Comparison of ENCODE assay signal across 17 mouse cellular contexts in genomic region chr14:25869135-25869878, GRCm38 (mm10). TPM values are rescaled to one million over a fixed set of nuclear protein-coding genes. Genes with fewer than 3 reads are reported as not detected.
DNase-seq lines count a peak whose midpoint lies in the region; ATAC-seq and TF ChIP-seq lines count a peak whose summit lies in the region.
"Had no signal": no experiment of that assay in that cellular context is flagged by ENCODE, and none has a peak within 500 bp of the region (broad histone marks: within the 10 kb centered on the region; RNA-seq: fewer than 3 reads in every experiment).

No protein-coding gene starts in this region.

- TF ChIP-seq CTCF in kidney, postnatal 0 days (IDR thresholded peaks at IDR 0.05; ENCODE audit: low read depth), result no peak
- TF ChIP-seq CTCF in liver, postnatal 0 days (IDR thresholded peaks at IDR 0.05; ENCODE audit: low read depth), result no peak

- peaks cover 15% of the 10 kb centered on the region; the same call in 1 of the 2 replicates for H3K36me3 ChIP-seq in kidney, postnatal 0 days (ENCODE audit: insufficient read depth, low read length)
- no peaks in the 10 kb centered on the region; the same call in 1 of the 2 replicates for H3K36me3 ChIP-seq in kidney, embryonic 16.5 days (ENCODE audit: insufficient read depth, low read length)
- no peaks in the 10 kb centered on the region for H3K36me3 ChIP-seq in embryonic facial prominence, embryonic 10.5 days (replicated peaks)
- 0 out of 2 replicates have a peak, but pooled peaks cover 2% of the 10 kb centered on the region for H3K36me3 ChIP-seq in liver, postnatal 0 days (replicated peaks; ENCODE audit: insufficient read depth, low read length)

- H3K4me2 ChIP-seq in kidney, postnatal 0 days (ENCODE audit: low read length), result no peak overlapping the region
- no peak overlapping the region for H3K4me2 ChIP-seq in kidney, embryonic 16.5 days (replicated peaks; ENCODE audit: low read depth, low read length)
- no peak overlapping the region for H3K4me2 ChIP-seq in liver, postnatal 0 days (ENCODE audit: low read depth, low read length)

- no peaks in the 10 kb centered on the region for H3K27me3 ChIP-seq in kidney, postnatal 0 days (ENCODE audit: insufficient read depth, low read length)
- H3K27me3 ChIP-seq in kidney, embryonic 16.5 days (ENCODE audit: insufficient read depth, low read length), result no peaks in the 10 kb centered on the region
- no peaks in the 10 kb centered on the region for H3K27me3 ChIP-seq in embryonic facial prominence, embryonic 10.5 days (replicated peaks; ENCODE audit: low read depth, poor library complexity, severe bottlenecking)
- H3K27me3 ChIP-seq in liver, postnatal 0 days (ENCODE audit: insufficient read depth, low read length), result no peaks in the 10 kb centered on the region
- H3K27me3 ChIP-seq: Patski had no signal

- TF ChIP-seq EP300 in liver, postnatal 0 days (IDR thresholded peaks at IDR 0.05; ENCODE audit: low read depth), result no peak

- 62% methylated on average over 9 of the region's 9 CpGs for WGBS in kidney, postnatal 0 days
- 62% methylated on average over 9 of the region's 9 CpGs for WGBS in kidney, embryonic 16.5 days
- WGBS in embryonic facial prominence, embryonic 10.5 days, result 57% methylated on average over 9 of the region's 9 CpGs
- 60% methylated on average over 9 of the region's 9 CpGs for WGBS in liver, postnatal 0 days (ENCODE audit: insufficient replicate concordance)

- no peak overlapping the region for H3K27ac ChIP-seq in kidney, postnatal 0 days
- no peak overlapping the region for H3K27ac ChIP-seq in kidney, embryonic 16.5 days (ENCODE audit: low read length)
- peak overlapping the region; percentile 51; the same call in 1 of the 2 replicates for H3K27ac ChIP-seq in embryonic facial prominence, embryonic 10.5 days (replicated peaks)
- no peak overlapping the region for H3K27ac ChIP-seq in liver, postnatal 0 days (ENCODE audit: low read depth)
- H3K27ac ChIP-seq: macrophage had no signal

- no peaks in the 10 kb centered on the region for H3K9me3 ChIP-seq in kidney, postnatal 0 days (replicated peaks; ENCODE audit: low read length)
- H3K9me3 ChIP-seq in kidney, embryonic 16.5 days (ENCODE audit: low read length), result no peaks in the 10 kb centered on the region
- H3K9me3 ChIP-seq in embryonic facial prominence, embryonic 10.5 days, result no peaks in the 10 kb centered on the region
- H3K9me3 ChIP-seq in liver, postnatal 0 days (ENCODE audit: low read length), result no peaks in the 10 kb centered on the region

- DNase-seq in adrenal gland, adult 2 months, result peak; percentile 53
- DNase-seq in adrenal gland, postnatal 25 days, result no peak
- no peak for DNase-seq in kidney, postnatal 0 days (ENCODE audit: low spot score)
- no peak for DNase-seq in embryonic facial prominence, embryonic 10.5 days (ENCODE audit: low spot score)
- DNase-seq in liver, postnatal 0 days, result no peak
- no peak for DNase-seq in spleen, adult 18-20 months
- no peak for DNase-seq in kidney, postnatal 25 days
- DNase-seq: cerebellum, postnatal 25 days; forebrain, postnatal 0 days had no signal

- H3K9ac ChIP-seq in kidney, postnatal 0 days (ENCODE audit: low read depth, low read length), result no peak overlapping the region
- no peak overlapping the region for H3K9ac ChIP-seq in kidney, embryonic 16.5 days (replicated peaks; ENCODE audit: low read length)
- H3K9ac ChIP-seq in liver, postnatal 0 days (replicated peaks), result no peak overlapping the region
- H3K9ac ChIP-seq: forebrain, postnatal 0 days had no signal

- H3K4me3 ChIP-seq in kidney, postnatal 0 days (replicated peaks; ENCODE audit: low read depth, low read length), result no peak overlapping the region
- no peak overlapping the region for H3K4me3 ChIP-seq in kidney, embryonic 16.5 days (ENCODE audit: low read length)
- no peak overlapping the region for H3K4me3 ChIP-seq in embryonic facial prominence, embryonic 10.5 days
- no peak overlapping the region for H3K4me3 ChIP-seq in liver, postnatal 0 days (ENCODE audit: low read depth, low read length)
- H3K4me3 ChIP-seq: myocyte had no signal

- 0 out of 2 replicates have a peak, but pooled peaks have one; percentile 12 for ATAC-seq in kidney, postnatal 0 days (replicated peaks; ENCODE audit: low FRiP score, low read depth)
- ATAC-seq in kidney, embryonic 16.5 days (ENCODE audit: low FRiP score, low TSS enrichment), result no peak
- peak; percentile 22; the same call in 1 of the 2 replicates for ATAC-seq in liver, postnatal 0 days
- ATAC-seq: forebrain, postnatal 0 days; Patski had no signal

- peaks cover 12% of the 10 kb centered on the region; the same call in 1 of the 2 replicates for H3K4me1 ChIP-seq in kidney, postnatal 0 days (replicated peaks; ENCODE audit: insufficient read depth, low read length)
- peaks cover 17% of the 10 kb centered on the region; the same call in 1 of the 2 replicates for H3K4me1 ChIP-seq in kidney, embryonic 16.5 days (ENCODE audit: insufficient read depth, low read length)
- H3K4me1 ChIP-seq in embryonic facial prominence, embryonic 10.5 days, result peaks cover 41% of the 10 kb centered on the region
- peaks cover 36% of the 10 kb centered on the region for H3K4me1 ChIP-seq in liver, postnatal 0 days (ENCODE audit: insufficient read depth)

RNA-seq across cellular contexts. Expression of gene Anxa11, which starts 27.4 kb away (rescaled TPM):
- total RNA-seq in adrenal gland, adult 2 months (2021), result 10 to 100 TPM; 59.3 to 75.7 TPM
- 96.9 and 103 TPM in 2 replicates for polyA plus RNA-seq in adrenal gland, adult 2 months (2012; rRNA removed)
- total RNA-seq in adrenal gland, postnatal 25 days (2021), result 70.1 and 72.0 TPM in 2 replicates
- 83.7 and 95.6 TPM in 2 replicates for polyA plus RNA-seq in kidney, postnatal 0 days (2015; fragmentation: Nextera tagmentation; extraction: Ambion mirVana)
- polyA plus RNA-seq in kidney, embryonic 16.5 days (2015; fragmentation: Nextera tagmentation; extraction: Ambion mirVana), result 65.8 and 67.9 TPM in 2 replicates
- 5.3 and 6.1 TPM in 2 replicates for polyA plus RNA-seq in embryonic facial prominence, embryonic 10.5 days (2016; fragmentation: Nextera tagmentation; extraction: Ambion mirVana)
- polyA plus RNA-seq in liver, postnatal 0 days (2015; fragmentation: Nextera tagmentation; extraction: Ambion mirVana), result 13.1 and 13.9 TPM in 2 replicates

RNA-seq across cellular contexts. Expression of gene Plac9a, which starts 33.6 kb away (rescaled TPM):
- 1 to 10 TPM; 2.8 to 3.1 TPM for total RNA-seq in adrenal gland, adult 2 months (2021)
- 0.44 and 0.74 TPM in 2 replicates for polyA plus RNA-seq in adrenal gland, adult 2 months (2012; rRNA removed)
- total RNA-seq in adrenal gland, postnatal 25 days (2021), result 1.3 and 2.8 TPM in 2 replicates
- polyA plus RNA-seq in kidney, postnatal 0 days (2015; fragmentation: Nextera tagmentation; extraction: Ambion mirVana), result 1.6 and 1.7 TPM in 2 replicates
- 1.6 TPM in 1 of 2 replicates, not detected in the other for polyA plus RNA-seq in kidney, embryonic 16.5 days (2015; fragmentation: Nextera tagmentation; extraction: Ambion mirVana)
- not detected in 2 replicates for polyA plus RNA-seq in embryonic facial prominence, embryonic 10.5 days (2016; fragmentation: Nextera tagmentation; extraction: Ambion mirVana)
- polyA plus RNA-seq in liver, postnatal 0 days (2015; fragmentation: Nextera tagmentation; extraction: Ambion mirVana), result not detected in 2 replicates
- total RNA-seq: forebrain, postnatal 0 days; layer of hippocampus, adult 8-10 months; left cerebral cortex, postnatal 36 days had no signal
- polyA plus RNA-seq: brain, embryonic 14.5 days; forebrain, postnatal 0 days; liver, embryonic 16.5 days; macrophage; Patski had no signal

RNA-seq across cellular contexts. Expression of gene Tmem254a, which starts 58.2 kb away (rescaled TPM):
- 1 to 10 TPM; 1.5 to 2.5 TPM for total RNA-seq in adrenal gland, adult 2 months (2021)
- polyA plus RNA-seq in adrenal gland, adult 2 months (2012; rRNA removed), result 13.0 and 22.3 TPM in 2 replicates
- total RNA-seq in adrenal gland, postnatal 25 days (2021), result 1.7 and 3.2 TPM in 2 replicates
- polyA plus RNA-seq in kidney, postnatal 0 days (2015; fragmentation: Nextera tagmentation; extraction: Ambion mirVana), result 4.0 and 5.4 TPM in 2 replicates
- polyA plus RNA-seq in kidney, embryonic 16.5 days (2015; fragmentation: Nextera tagmentation; extraction: Ambion mirVana), result 1.5 and 2.2 TPM in 2 replicates
- polyA plus RNA-seq in embryonic facial prominence, embryonic 10.5 days (2016; fragmentation: Nextera tagmentation; extraction: Ambion mirVana), result 2.2 and 2.4 TPM in 2 replicates
- polyA plus RNA-seq in liver, postnatal 0 days (2015; fragmentation: Nextera tagmentation; extraction: Ambion mirVana), result 2.4 and 2.6 TPM in 2 replicates
